Mouse (Mus musculus) layer of hippocampus, adult 9-11 months (tissue): ENCODE measurements around the gene Cadps.

Experiments
- DNase-seq: peaks from one replicate; pipeline ENCODE4 v3.0.0; 2022

Gene Cadps

GRCm38 (mm10) chr14:12337998-12338809 is 484.7 kb downstream of the Cadps start:
- DNase-seq: peak; percentile 55

GRCm38 (mm10) chr14:12337421-12337997 is 485.4 kb downstream of the Cadps start:
- DNase-seq: peak; percentile 59

GRCm38 (mm10) chr14:12334925-12335324 is 488.0 kb downstream of the Cadps start:
- peak; percentile 25 for DNase-seq

- no peak for DNase-seq
Observed at GRCm38 (mm10) chr14:12333622-12334021, 489.3 kb downstream of the Cadps start.
